Mouse (Mus musculus): ENCODE measurements around the gene Plekhn1. TPM values are rescaled to one million over a fixed set of nuclear protein-coding genes. Genes with fewer than 3 reads are reported as not detected.

Gene Plekhn1
- polyA plus RNA-seq, 1 experiment from 2014 or later = 26.7 TPM

- ATAC-seq (replicated peaks; ENCODE audit: low FRiP score) = no peak
- H3K4me2 ChIP-seq (ENCODE audit: low read depth, low read length, severe bottlenecking) = peak overlapping the region; percentile 63
Measured at GRCm38 (mm10) chr4:156236651-156237447, 2.2 kb upstream of the Plekhn1 start.

GRCm38 (mm10) chr4:156235808-156236533, 1.3 kb upstream of the Plekhn1 start, which contains the start of gene Noc2l:
TSS of gene Noc2l (plus strand) at chr4:156236010.
- H3K9me3 ChIP-seq (ENCODE audit: control insufficient read depth, low read length) = no peaks in the 10 kb centered on the region
- H3K36me3 ChIP-seq (ENCODE audit: control insufficient read depth, insufficient read depth, low read length) = peaks cover 16% of the 10 kb centered on the region; the same call in 1 of the 2 replicates
- under 1% methylated on average over 84 of the region's 90 CpGs for WGBS
- H3K4me3 ChIP-seq (ENCODE audit: low read depth, low read length) = peak within 1 kb of the TSS; percentile 93
- H3K27me3 ChIP-seq (ENCODE audit: control insufficient read depth, insufficient read depth, low read length) = no peaks in the 10 kb centered on the region
- peak within 1 kb of the TSS; percentile 80 for H3K9ac ChIP-seq (ENCODE audit: low read length)
- peak; percentile 87 for ATAC-seq (replicated peaks; ENCODE audit: low FRiP score)
- H3K4me2 ChIP-seq (ENCODE audit: low read depth, low read length, severe bottlenecking) = peak within 1 kb of the TSS; percentile 82
- peak; percentile 97 for DNase-seq (ENCODE audit: low spot score)
- H3K4me1 ChIP-seq (replicated peaks; ENCODE audit: control insufficient read depth, insufficient read depth, low read length) = peaks cover 4% of the 10 kb centered on the region
- peak within 1 kb of the TSS; percentile 85 for H3K27ac ChIP-seq (ENCODE audit: low read depth, low read length)

More at GRCm38 (mm10) chr4:156236651-156237447, 2.2 kb upstream of the Plekhn1 start:
- H3K27me3 ChIP-seq (ENCODE audit: control insufficient read depth, insufficient read depth, low read length) = no peaks in the 10 kb centered on the region
- peak overlapping the region; percentile 93 for H3K4me3 ChIP-seq (ENCODE audit: low read depth, low read length)
- 25% methylated on average over 55 of the region's 60 CpGs for WGBS
- no peaks in the 10 kb centered on the region for H3K9me3 ChIP-seq (ENCODE audit: control insufficient read depth, low read length)
- H3K9ac ChIP-seq (ENCODE audit: low read length) = peak overlapping the region; percentile 80
- H3K4me1 ChIP-seq (replicated peaks; ENCODE audit: control insufficient read depth, insufficient read depth, low read length) = peaks cover 4% of the 10 kb centered on the region
- H3K27ac ChIP-seq (ENCODE audit: low read depth, low read length) = peak overlapping the region; percentile 85; the same call in 1 of the 2 replicates
- H3K36me3 ChIP-seq (ENCODE audit: control insufficient read depth, insufficient read depth, low read length) = peaks cover 23% of the 10 kb centered on the region; the same call in 1 of the 2 replicates
- no peak for DNase-seq (ENCODE audit: low spot score)

- peaks cover 4% of the 10 kb centered on the region for H3K4me1 ChIP-seq (replicated peaks; ENCODE audit: control insufficient read depth, insufficient read depth, low read length)
- H3K27ac ChIP-seq (ENCODE audit: low read depth, low read length) = peak overlapping the region; percentile 50; the same call in 1 of the 2 replicates
- DNase-seq (ENCODE audit: low spot score) (no peak), ATAC-seq (replicated peaks; ENCODE audit: low FRiP score) (peak; percentile 37)
- peak overlapping the region; percentile 80 for H3K9ac ChIP-seq (ENCODE audit: low read length)
- 2% methylated on average over 15 of the region's 15 CpGs for WGBS
- H3K4me3 ChIP-seq (ENCODE audit: low read depth, low read length) = peak overlapping the region; percentile 93
- no peaks in the 10 kb centered on the region for H3K9me3 ChIP-seq (ENCODE audit: control insufficient read depth, low read length)
- peak overlapping the region; percentile 63 for H3K4me2 ChIP-seq (ENCODE audit: low read depth, low read length, severe bottlenecking)
- peaks cover 19% of the 10 kb centered on the region; the same call in 1 of the 2 replicates for H3K36me3 ChIP-seq (ENCODE audit: control insufficient read depth, insufficient read depth, low read length)
- H3K27me3 ChIP-seq (ENCODE audit: control insufficient read depth, insufficient read depth, low read length) = no peaks in the 10 kb centered on the region
Measured at GRCm38 (mm10) chr4:156235360-156235770, 708 bp upstream of the Plekhn1 start.

GRCm38 (mm10) chr4:156234021-156234501, 596 bp downstream of the Plekhn1 start:
- H3K36me3 ChIP-seq (ENCODE audit: control insufficient read depth, insufficient read depth, low read length) = peaks cover 16% of the 10 kb centered on the region; the same call in 1 of the 2 replicates

GRCm38 (mm10) chr4:156228393-156229024, 6.1 kb downstream of the Plekhn1 start:
- H3K27me3 ChIP-seq (ENCODE audit: control insufficient read depth, insufficient read depth, low read length) = no peaks in the 10 kb centered on the region
- no peak overlapping the region for H3K27ac ChIP-seq (ENCODE audit: low read depth, low read length)
- no peak overlapping the region for H3K4me2 ChIP-seq (ENCODE audit: low read depth, low read length, severe bottlenecking)
- DNase-seq (ENCODE audit: low spot score) (no peak), ATAC-seq (replicated peaks; ENCODE audit: low FRiP score) (peak; percentile 36)
- no peaks in the 10 kb centered on the region for H3K9me3 ChIP-seq (ENCODE audit: control insufficient read depth, low read length)
- no peak overlapping the region for H3K9ac ChIP-seq (ENCODE audit: low read length)
- H3K36me3 ChIP-seq (ENCODE audit: control insufficient read depth, insufficient read depth, low read length) = peaks cover 12% of the 10 kb centered on the region; the same call in 1 of the 2 replicates
- H3K4me3 ChIP-seq (ENCODE audit: low read depth, low read length) = no peak overlapping the region
- H3K4me1 ChIP-seq (replicated peaks; ENCODE audit: control insufficient read depth, insufficient read depth, low read length) = peaks cover 3% of the 10 kb centered on the region; the same call in 1 of the 2 replicates
- 24% methylated on average over 12 of the region's 12 CpGs for WGBS

More at GRCm38 (mm10) chr4:156234021-156234501, 596 bp downstream of the Plekhn1 start:
- whole genome bisulfite sequencing = 2% methylated on average over 17 of the region's 17 CpGs
- peak overlapping the region; percentile 78 for H3K9ac ChIP-seq (ENCODE audit: low read length)
- H3K4me2 ChIP-seq (ENCODE audit: low read depth, low read length, severe bottlenecking) = peak overlapping the region; percentile 82
- peaks cover 4% of the 10 kb centered on the region for H3K4me1 ChIP-seq (replicated peaks; ENCODE audit: control insufficient read depth, insufficient read depth, low read length)
- peak overlapping the region; percentile 93 for H3K4me3 ChIP-seq (ENCODE audit: low read depth, low read length)
- DNase-seq (ENCODE audit: low spot score) (peak; percentile 73), ATAC-seq (replicated peaks; ENCODE audit: low FRiP score) (no peak)
- no peaks in the 10 kb centered on the region for H3K9me3 ChIP-seq (ENCODE audit: control insufficient read depth, low read length)
- peak overlapping the region; percentile 57; the same call in 1 of the 2 replicates for H3K27ac ChIP-seq (ENCODE audit: low read depth, low read length)
- H3K27me3 ChIP-seq (ENCODE audit: control insufficient read depth, insufficient read depth, low read length) = no peaks in the 10 kb centered on the region

- Histone ChIP-seq H3K9me3 (ENCODE audit: control insufficient read depth, low read length) (no peaks in the 10 kb centered on the region), H3K4me1 (replicated peaks; ENCODE audit: control insufficient read depth, insufficient read depth, low read length) (peaks cover 3% of the 10 kb centered on the region; the same call in 1 of the 2 replicates), H3K9ac (ENCODE audit: low read length) (no peak overlapping the region), H3K36me3 (ENCODE audit: control insufficient read depth, insufficient read depth, low read length) (peaks cover 12% of the 10 kb centered on the region; the same call in 1 of the 2 replicates), H3K4me2 (ENCODE audit: low read depth, low read length, severe bottlenecking) (no peak overlapping the region), H3K27ac (ENCODE audit: low read depth, low read length) (no peak overlapping the region), H3K4me3 (ENCODE audit: low read depth, low read length) (no peak overlapping the region), H3K27me3 (ENCODE audit: control insufficient read depth, insufficient read depth, low read length) (no peaks in the 10 kb centered on the region)
- ATAC-seq (replicated peaks; ENCODE audit: low FRiP score) (peak; percentile 24), DNase-seq (ENCODE audit: low spot score) (no peak)
- 32% methylated on average over 18 of the region's 18 CpGs for WGBS
Measured at GRCm38 (mm10) chr4:156227752-156228392, 6.8 kb downstream of the Plekhn1 start.

GRCm38 (mm10) chr4:156224276-156224675, 10.4 kb downstream of the Plekhn1 start:
- DNase-seq (ENCODE audit: low spot score) = no peak
- no peak for ATAC-seq (replicated peaks; ENCODE audit: low FRiP score)
- no peaks in the 10 kb centered on the region for H3K27me3 ChIP-seq (ENCODE audit: control insufficient read depth, insufficient read depth, low read length)
- WGBS = 89% methylated on average over 2 of the region's 2 CpGs
- H3K4me2 ChIP-seq (ENCODE audit: low read depth, low read length, severe bottlenecking) = no peak overlapping the region
- H3K36me3 ChIP-seq (ENCODE audit: control insufficient read depth, insufficient read depth, low read length) = no peaks in the 10 kb centered on the region
- no peaks in the 10 kb centered on the region for H3K9me3 ChIP-seq (ENCODE audit: control insufficient read depth, low read length)
- H3K4me3 ChIP-seq (ENCODE audit: low read depth, low read length) = no peak overlapping the region
- no peak overlapping the region for H3K27ac ChIP-seq (ENCODE audit: low read depth, low read length)
- no peak overlapping the region for H3K9ac ChIP-seq (ENCODE audit: low read length)
- peaks cover 3% of the 10 kb centered on the region; the same call in 1 of the 2 replicates for H3K4me1 ChIP-seq (replicated peaks; ENCODE audit: control insufficient read depth, insufficient read depth, low read length)

Measured in forebrain, embryonic 11.5 days (tissue).